Mouse (Mus musculus) liver, embryonic 16.5 days (tissue): ENCODE measurements around the gene E2f6. TPM values are rescaled to one million over a fixed set of nuclear protein-coding genes. Genes with fewer than 3 reads are reported as not detected.

ENCODE experiments used
- ATAC-seq: fragments of 200-750 bp; cut with Nextera tagmentation; 2 replicates; pipeline ENCODE4 v1.8.0; 2017; ENCODE audit warnings: low read depth, mild to moderate bottlenecking, moderate number of reproducible peaks, moderate library complexity
- H3K27ac ChIP-seq: fragments of 300-500 bp; sonication (generic); 2 replicates; pipeline ENCODE4 v1.5.1; 2014; ENCODE audit warnings: mild to moderate bottlenecking, low read length
- H3K27me3 ChIP-seq: fragments of 300-500 bp; sonication (generic); 2 replicates; pipeline ENCODE4 v1.6.1; 2014; ENCODE audit warnings: low read depth, low read length, mixed read lengths; ENCODE audit not compliant: control insufficient read depth, insufficient read depth
- H3K36me3 ChIP-seq: fragments of 300-500 bp; sonication (generic); 2 replicates; pipeline ENCODE4 v1.6.1; 2014; ENCODE audit warnings: mild to moderate bottlenecking; ENCODE audit not compliant: control insufficient read depth, insufficient read depth
- H3K4me1 ChIP-seq: fragments of 300-500 bp; sonication (generic); 2 replicates; pipeline ENCODE4 v1.6.1; 2014; ENCODE audit warnings: low read depth, low read length, mixed read lengths; ENCODE audit not compliant: control insufficient read depth
- H3K4me2 ChIP-seq: fragments of 300-500 bp; sonication (generic); 2 replicates; pipeline ENCODE4 v1.6.1; 2014; ENCODE audit warnings: low read depth, low read length, mixed read lengths
- H3K4me3 ChIP-seq: fragments of 300-500 bp; sonication (generic); 2 replicates; pipeline ENCODE4 v1.5.1; 2014; ENCODE audit warnings: low read depth, mild to moderate bottlenecking, low read length
- H3K9ac ChIP-seq: fragments of 300-500 bp; sonication (generic); 2 replicates; pipeline ENCODE4 v1.6.1; 2014; ENCODE audit warnings: low read depth, low read length
- H3K9me3 ChIP-seq: fragments of 300-500 bp; sonication (generic); replicated peaks from 2 replicates; pipeline ENCODE4 v1.6.1; 2016; ENCODE audit warnings: low read length; ENCODE audit not compliant: control insufficient read depth
- WGBS: fragments of 180-500 bp; shearing (Covaris S2); extraction: QIAGEN DNeasy Blood & Tissue Kit; methylation state at CpG from one replicate; pipeline ENCODE4 v1.1.7; 2014; ENCODE audit not compliant: insufficient replicate concordance; 5-methylcytosine and 5-hydroxymethylcytosine counted together
- polyA plus RNA-seq: library from polyadenylated mRNA; unstranded; fragments of >200 nt; fragmentation: Nextera tagmentation; extraction: Ambion mirVana; gene quantifications from 2 replicates; pipeline ENCODE4 v1.2.1, GENCODE M21; 2015

E2f6 gene
- polyA plus RNA-seq, 1 experiment from 2014 or later: 13.8 TPM

DNA sequence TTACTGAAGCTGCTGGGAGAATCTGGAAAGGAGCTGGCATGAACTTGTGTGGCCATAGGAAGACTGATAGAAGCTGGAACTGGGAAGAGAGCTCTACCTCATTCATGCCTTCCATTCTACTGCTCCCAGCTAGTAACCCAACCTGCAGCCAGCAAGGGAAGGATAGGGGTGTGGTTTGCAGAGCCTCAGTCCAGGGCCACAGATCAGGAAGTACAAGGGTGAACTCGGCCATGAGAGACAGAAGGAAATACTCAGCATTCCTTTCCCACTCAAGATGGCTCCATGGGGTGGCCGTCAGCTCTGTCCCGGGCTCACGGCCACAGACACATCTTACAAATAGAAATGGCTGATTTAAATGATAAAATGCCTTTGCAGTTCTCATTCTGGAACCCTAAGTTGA, 20.3 kb downstream of the E2f6 start:
- Histone ChIP-seq H3K27ac (no peak overlapping the region), H3K36me3 (no peaks in the 10 kb centered on the region), H3K4me1 (no peaks in the 10 kb centered on the region), H3K9ac (no peak overlapping the region), H3K27me3 (no peaks in the 10 kb centered on the region), H3K4me2 (no peak overlapping the region), H3K9me3 (no peaks in the 10 kb centered on the region), H3K4me3 (no peak overlapping the region)
- no peak for ATAC-seq
- WGBS: 53% methylated on average over 4 of the region's 4 CpGs

DNA sequence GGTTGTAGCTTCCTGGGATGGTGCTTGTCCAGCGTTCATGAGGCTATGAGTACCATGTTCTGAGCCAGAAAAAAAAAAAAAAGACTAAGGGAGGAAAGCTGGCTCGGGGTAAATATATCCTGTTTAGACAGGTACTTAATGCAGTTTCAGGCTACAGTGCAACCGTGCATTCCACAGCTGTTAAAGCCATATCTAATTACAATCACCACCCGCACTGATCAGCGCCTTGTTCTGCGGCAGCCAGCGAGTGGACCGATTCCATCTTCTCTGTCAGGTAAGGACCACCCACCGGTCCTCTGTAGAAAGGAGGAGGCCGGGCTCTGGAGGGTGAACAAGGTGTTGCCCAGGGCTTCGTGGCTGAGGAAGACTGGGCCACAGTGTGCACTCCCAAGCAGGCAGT, 23.9 kb downstream of the E2f6 start:
- Histone ChIP-seq H3K27me3 (no peaks in the 10 kb centered on the region), H3K4me1 (no peaks in the 10 kb centered on the region), H3K4me2 (no peak overlapping the region), H3K27ac (no peak overlapping the region), H3K4me3 (no peak overlapping the region), H3K9me3 (no peaks in the 10 kb centered on the region), H3K9ac (no peak overlapping the region), H3K36me3 (no peaks in the 10 kb centered on the region)
- WGBS: 64% methylated on average over 11 of the region's 11 CpGs
- ATAC-seq: no peak

DNA sequence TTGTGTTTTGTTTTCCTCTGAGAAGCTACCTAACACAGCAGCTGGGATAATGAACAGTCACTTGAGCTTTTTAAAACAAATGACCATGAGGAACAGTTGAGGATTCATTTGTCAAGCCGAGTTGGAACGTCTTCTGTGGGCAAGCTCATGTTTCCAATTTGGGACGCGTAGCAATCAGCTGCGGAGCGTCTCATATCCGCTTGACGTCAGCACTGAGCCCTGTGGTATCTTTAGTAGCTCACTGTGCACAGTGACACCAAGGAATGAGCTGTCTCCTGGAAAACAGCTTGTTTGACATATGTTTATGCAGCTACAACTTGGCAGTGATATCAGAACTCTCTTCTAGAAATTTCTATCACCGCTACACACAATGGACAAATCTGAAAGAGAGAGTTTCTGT, 25.4 kb downstream of the E2f6 start:
- H3K4me1 ChIP-seq: no peaks in the 10 kb centered on the region; the same call in 1 of the 2 replicates
- H3K4me3 ChIP-seq: no peak overlapping the region
- no peaks in the 10 kb centered on the region for H3K9me3 ChIP-seq
- no peak overlapping the region for H3K27ac ChIP-seq
- no peaks in the 10 kb centered on the region for H3K36me3 ChIP-seq
- H3K4me2 ChIP-seq: no peak overlapping the region
- WGBS: 60% methylated on average over 9 of the region's 9 CpGs
- no peaks in the 10 kb centered on the region for H3K27me3 ChIP-seq
- ATAC-seq: no peak
- H3K9ac ChIP-seq: no peak overlapping the region

DNA sequence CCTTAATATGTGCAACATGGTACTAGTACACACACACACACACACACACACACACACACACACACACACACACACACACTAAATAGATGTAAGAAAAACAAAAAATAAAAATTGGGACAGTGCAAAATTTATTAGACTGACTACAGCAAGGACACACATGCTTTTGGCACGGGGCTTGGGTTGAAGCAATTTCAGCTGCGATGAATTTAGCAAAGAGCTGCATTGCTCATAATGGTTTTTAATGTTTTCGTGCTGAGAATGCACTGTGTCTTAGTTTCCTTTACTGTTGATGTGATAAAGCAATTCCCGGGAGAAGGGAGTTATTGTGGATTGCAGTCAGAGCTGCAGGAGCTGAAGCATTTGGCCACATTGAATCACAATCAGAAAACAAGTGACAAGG, 27.0 kb downstream of the E2f6 start:
- Histone ChIP-seq H3K4me1 (no peaks in the 10 kb centered on the region; the same call in 1 of the 2 replicates), H3K27me3 (no peaks in the 10 kb centered on the region), H3K9me3 (no peaks in the 10 kb centered on the region), H3K4me2 (no peak overlapping the region), H3K27ac (no peak overlapping the region), H3K4me3 (no peak overlapping the region), H3K9ac (no peak overlapping the region), H3K36me3 (no peaks in the 10 kb centered on the region)
- ATAC-seq: no peak
- 69% methylated on average over 4 of the region's 4 CpGs for WGBS

DNA sequence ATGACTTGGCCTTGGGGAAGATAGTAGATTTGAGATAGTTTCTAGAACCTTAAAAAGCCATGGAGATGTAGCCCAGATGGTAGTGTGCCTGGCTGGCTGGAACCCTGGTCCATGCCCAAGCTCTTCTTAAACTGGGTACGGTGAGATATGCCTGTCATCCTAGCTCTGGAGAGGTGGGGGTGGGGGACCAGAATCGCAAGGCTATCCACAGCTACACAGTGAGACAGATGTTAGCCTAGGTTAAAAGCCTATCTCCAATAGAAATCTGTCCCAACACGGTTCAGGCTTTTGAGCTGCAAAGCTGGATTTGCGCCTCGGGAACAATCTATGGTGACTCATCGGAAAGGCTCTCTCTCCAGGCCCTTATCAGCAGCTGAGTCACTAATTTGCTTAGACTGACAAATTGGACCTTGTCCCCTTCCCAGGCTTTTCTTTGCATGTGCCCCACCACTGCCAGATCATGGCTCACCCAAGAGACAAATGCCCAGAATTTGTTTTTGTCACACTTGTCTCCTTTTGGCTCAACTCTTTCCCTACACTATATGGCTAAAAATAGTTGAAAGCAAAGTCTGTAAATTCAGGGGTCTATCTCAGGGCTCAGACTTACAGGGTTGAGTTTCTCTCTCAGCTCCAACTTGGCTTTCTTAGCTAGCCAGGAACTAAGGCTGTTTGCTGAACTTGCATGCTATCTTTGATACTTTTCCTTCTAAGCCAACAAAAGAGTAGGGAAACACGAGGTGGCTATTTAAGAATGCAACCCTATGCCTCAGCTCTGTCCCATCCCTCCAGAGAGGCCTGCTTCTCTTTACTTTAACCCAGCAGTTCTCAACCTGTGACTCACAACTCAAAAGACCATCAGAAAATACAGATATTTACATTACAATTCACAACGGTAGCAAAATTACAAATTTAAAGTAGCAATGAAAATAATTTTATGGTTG, 30.3 kb downstream of the E2f6 start:
- H3K4me2 ChIP-seq: no peak overlapping the region
- no peaks in the 10 kb centered on the region for H3K9me3 ChIP-seq
- 34% methylated on average over 8 of the region's 8 CpGs for WGBS
- no peaks in the 10 kb centered on the region for H3K27me3 ChIP-seq
- no peaks in the 10 kb centered on the region; the same call in 1 of the 2 replicates for H3K4me1 ChIP-seq
- H3K4me3 ChIP-seq: no peak overlapping the region
- H3K36me3 ChIP-seq: no peaks in the 10 kb centered on the region
- no peak overlapping the region for H3K9ac ChIP-seq
- no peak overlapping the region for H3K27ac ChIP-seq
- peak; percentile 58; the same call in 1 of the 2 replicates for ATAC-seq

DNA sequence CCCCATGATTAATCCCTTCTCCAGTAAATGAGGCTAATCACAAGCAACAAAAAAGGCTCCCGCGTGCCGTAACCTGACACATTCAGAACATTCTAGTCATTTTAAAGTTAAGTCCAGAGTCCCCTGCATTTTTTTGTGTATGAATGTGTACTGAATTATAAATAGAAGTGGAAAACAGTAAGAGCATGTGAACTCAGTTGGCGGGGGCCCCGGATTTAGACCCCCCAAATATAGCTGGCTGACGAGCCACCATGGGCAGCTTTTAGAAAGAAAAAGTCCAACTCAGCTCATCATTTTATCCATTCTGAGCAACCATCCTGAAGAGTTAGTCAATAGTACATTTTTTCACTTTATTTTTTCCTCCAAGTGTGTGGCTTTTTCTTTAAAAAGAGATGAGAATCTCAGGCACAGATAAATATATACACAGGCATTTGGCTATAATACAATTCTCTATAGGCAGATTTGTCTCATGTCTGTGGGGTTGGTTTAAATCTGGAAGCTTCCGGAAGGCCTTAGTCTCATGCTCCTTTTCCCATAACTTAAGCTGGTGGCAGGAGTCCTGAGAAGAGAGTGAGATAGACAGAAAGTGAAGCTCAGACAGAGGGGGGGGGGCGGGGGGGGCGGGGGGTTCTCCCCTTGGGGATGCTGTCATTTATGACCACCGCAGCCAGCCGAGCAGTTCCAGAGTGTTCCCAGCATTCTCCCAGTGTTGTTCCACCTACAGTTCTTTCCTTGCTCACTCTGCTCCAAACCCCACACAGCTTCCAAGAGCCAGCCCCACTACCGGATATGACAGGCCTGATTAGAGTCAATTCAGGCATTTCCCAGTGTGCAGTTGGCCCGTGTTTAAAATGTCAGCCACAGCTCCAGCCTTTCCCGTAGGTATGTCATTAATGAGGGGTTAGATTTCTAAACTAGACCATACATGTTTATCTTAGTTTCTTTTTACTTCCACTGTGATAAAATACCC, 34.1 kb downstream of the E2f6 start:
- no peaks in the 10 kb centered on the region for H3K36me3 ChIP-seq
- no peak overlapping the region for H3K4me3 ChIP-seq
- no peaks in the 10 kb centered on the region for H3K27me3 ChIP-seq
- 57% methylated on average over 14 of the region's 14 CpGs for WGBS
- H3K9ac ChIP-seq: no peak overlapping the region
- no peak for ATAC-seq
- no peaks in the 10 kb centered on the region for H3K9me3 ChIP-seq
- no peak overlapping the region for H3K27ac ChIP-seq
- H3K4me1 ChIP-seq: no peaks in the 10 kb centered on the region; the same call in 1 of the 2 replicates
- no peak overlapping the region for H3K4me2 ChIP-seq

DNA sequence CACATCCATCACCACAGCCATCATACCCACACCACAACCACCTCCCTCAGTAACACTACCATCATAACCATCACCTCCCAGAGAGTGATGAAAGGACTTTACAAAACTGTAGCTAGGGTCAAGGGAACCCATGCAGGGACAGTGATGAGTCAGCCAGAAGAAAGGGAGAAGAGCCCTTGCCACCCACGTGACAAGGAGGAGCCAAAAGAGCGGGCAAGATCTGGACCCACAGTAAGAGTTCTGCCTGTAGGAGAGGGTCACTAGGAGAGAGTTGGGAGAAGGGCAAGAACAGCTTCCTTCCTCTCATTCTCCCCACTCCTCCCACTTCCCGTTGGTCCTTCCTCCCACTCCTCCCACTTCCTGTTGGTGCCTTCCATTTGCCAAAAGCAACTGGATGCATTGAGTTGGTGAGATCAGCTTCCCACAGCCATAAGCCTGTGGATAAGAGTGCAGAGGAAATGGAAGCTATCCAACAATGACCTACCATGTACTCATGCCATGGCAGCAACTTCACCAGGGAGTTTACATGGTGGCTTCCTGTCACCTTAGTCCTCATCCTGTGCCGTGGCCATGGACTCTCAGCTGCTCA, 36.5 kb downstream of the E2f6 start:
- no peaks in the 10 kb centered on the region; the same call in 1 of the 2 replicates for H3K4me1 ChIP-seq
- ATAC-seq: peak; percentile 16; the same call in 1 of the 2 replicates
- WGBS: 39% methylated on average over 4 of the region's 4 CpGs

DNA sequence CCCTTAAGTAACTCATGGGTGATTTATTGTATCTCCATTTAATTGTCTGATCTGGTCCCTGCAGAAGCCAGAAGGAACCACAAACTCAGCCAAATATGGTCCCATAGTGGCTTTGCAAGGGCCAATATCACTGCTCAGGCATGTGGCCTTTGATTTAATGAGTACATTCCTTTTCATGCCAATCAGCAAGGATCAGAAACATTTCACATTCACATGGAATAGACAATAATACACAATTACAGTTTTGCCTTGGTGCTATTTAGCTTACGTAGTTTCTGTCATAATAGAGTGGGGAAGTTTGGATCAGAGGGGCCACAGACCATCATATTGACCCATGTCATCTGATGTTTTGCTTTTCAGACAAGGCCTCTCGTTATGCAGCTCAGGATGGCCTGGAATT, 37.7 kb downstream of the E2f6 start:
- WGBS: 56% methylated on average over 2 of the region's 2 CpGs
- no peak overlapping the region for H3K4me2 ChIP-seq
- no peak overlapping the region for H3K9ac ChIP-seq
- H3K4me3 ChIP-seq: no peak overlapping the region
- H3K27me3 ChIP-seq: no peaks in the 10 kb centered on the region
- no peak overlapping the region for H3K27ac ChIP-seq
- H3K36me3 ChIP-seq: no peaks in the 10 kb centered on the region
- H3K9me3 ChIP-seq: no peaks in the 10 kb centered on the region
- ATAC-seq: no peak
- no peaks in the 10 kb centered on the region; the same call in 1 of the 2 replicates for H3K4me1 ChIP-seq

More for the DNA sequence above, 36.5 kb downstream of the E2f6 start:
- H3K9me3 ChIP-seq: no peaks in the 10 kb centered on the region
- no peak overlapping the region for H3K4me3 ChIP-seq
- no peaks in the 10 kb centered on the region for H3K27me3 ChIP-seq
- H3K27ac ChIP-seq: no peak overlapping the region
- no peak overlapping the region for H3K9ac ChIP-seq
- H3K4me2 ChIP-seq: no peak overlapping the region
- no peaks in the 10 kb centered on the region for H3K36me3 ChIP-seq
